Mouse (Mus musculus) gonadal fat pad, adult 2 months (tissue): ENCODE results near the gene D830030K20Rik. TPM values are rescaled to one million over a fixed set of nuclear protein-coding genes. Genes with fewer than 3 reads are reported as not detected.
"Not testable (repeated sequence)": the region's sequence is repeated elsewhere in the genome, so short reads cannot be mapped to it uniquely, and the experiment has no call there.

Source experiments
- DNase-seq: peaks from one replicate; pipeline ENCODE4 v3.0.0-alpha.2; 2012; ENCODE audit warnings: low read depth
- polyA plus RNA-seq: library from polyadenylated mRNA; depleted of rRNA; stranded (reverse); fragments of >200 nt; gene quantifications from 2 replicates; pipeline ENCODE4 v1.2.3, GENCODE M21; 2012; rRNA removed

Gene D830030K20Rik
- 0.32 and 0.65 TPM in 2 replicates for polyA plus RNA-seq

GRCm38 (mm10) chr14:3208272-3209152, at the start of gene D830030K20Rik:
Gene D830030K20Rik, plus strand, starts transcription at chr14:3208488.
- DNase-seq, result not testable (repeated sequence)

DNA sequence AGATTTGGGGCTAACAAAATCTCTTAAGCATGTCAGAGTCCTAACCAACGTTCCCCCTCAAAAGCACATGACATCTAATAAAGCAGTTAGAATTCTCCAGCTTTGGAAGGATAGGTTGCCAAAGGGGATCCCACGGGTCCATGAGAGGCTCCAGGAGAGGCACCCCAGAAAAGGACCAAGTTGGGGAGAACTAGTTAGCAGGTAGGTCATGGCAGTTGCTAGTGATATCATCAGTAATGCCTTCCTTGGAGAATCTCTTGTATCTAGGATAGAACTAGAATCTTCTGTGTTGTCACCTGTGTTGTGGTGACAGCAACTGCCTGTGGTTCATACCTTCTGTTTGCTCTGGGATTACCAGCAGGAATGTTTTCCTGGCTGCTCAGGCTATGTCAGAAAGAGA, 20.3 kb upstream of the D830030K20Rik start, which contains the start of gene Gm5795:
Gene Gm5795, plus strand, starts transcription at position 301 of the 400 bp plus-strand sequence.
- DNase-seq, result not testable (repeated sequence)

DNA sequence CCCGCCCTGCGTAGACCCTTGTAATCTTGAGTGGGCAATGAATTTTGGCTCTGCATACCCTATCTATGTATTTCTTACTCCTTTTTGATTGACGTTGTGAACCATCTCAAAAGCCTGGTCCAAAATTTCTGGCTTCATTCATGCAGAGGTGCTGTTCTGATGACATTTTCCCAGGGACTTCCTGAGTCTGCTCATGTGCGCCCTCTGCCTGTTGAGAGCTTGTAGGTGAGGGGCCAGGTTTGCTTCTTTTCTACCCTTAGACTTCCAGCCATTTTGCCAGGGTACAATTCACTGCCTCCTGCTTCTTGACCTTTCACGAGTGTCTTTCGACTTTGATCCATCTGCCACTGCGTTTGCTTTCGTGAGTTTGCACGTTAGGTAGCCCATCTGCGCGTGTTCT, 1.1 kb downstream of the D830030K20Rik start:
- not testable (repeated sequence) for DNase-seq

GRCm38 (mm10) chr14:3262531-3262930, 54.2 kb downstream of the D830030K20Rik start:
- DNase-seq, result not testable (repeated sequence)

Other genes starting within 250 kb of the D830030K20Rik start
- not detected in 2 replicates for gene Gm2888, start 178.5 kb upstream of the D830030K20Rik start, polyA plus RNA-seq
- gene Gm2897, start 159.2 kb upstream of the D830030K20Rik start, polyA plus RNA-seq, result 0.28 and 0.52 TPM in 2 replicates
- 0.57 TPM in 2 replicates for gene Gm10340, start 74.5 kb upstream of the D830030K20Rik start, polyA plus RNA-seq
- 0.07 and 0.14 TPM in 2 replicates for gene Gm5795, start 20.2 kb upstream of the D830030K20Rik start, polyA plus RNA-seq
- not detected in 2 replicates for gene Gm2956, start 124.1 kb downstream of the D830030K20Rik start, polyA plus RNA-seq
- gene Gm10413, start 186.6 kb downstream of the D830030K20Rik start, polyA plus RNA-seq, result not detected in 2 replicates
- gene Gm10409, start 204.1 kb downstream of the D830030K20Rik start, polyA plus RNA-seq, result 0.20 and 0.23 TPM in 2 replicates
- 0.23 TPM in 1 of 2 replicates, not detected in the other for gene Gm3005, start 219.6 kb downstream of the D830030K20Rik start, polyA plus RNA-seq
- gene Gm10408, start 240.9 kb downstream of the D830030K20Rik start, polyA plus RNA-seq, result not detected in 2 replicates